Mouse (Mus musculus) large intestine, adult 2 months (tissue): ENCODE data around the gene Raf1. TPM values are rescaled to one million over a fixed set of nuclear protein-coding genes. Genes with fewer than 3 reads are reported as not detected.
"Not testable (repeated sequence)": the region's sequence is repeated elsewhere in the genome, so short reads cannot be mapped to it uniquely, and the experiment has no call there.

ENCODE experiments used
- DNase-seq: peaks from one replicate; pipeline ENCODE4 v3.0.0-alpha.2; 2012; ENCODE audit warnings: low read depth, low spot score
- WGBS: fragments of 180-500 bp; shearing (Covaris S2); methylation state at CpG from one replicate; pipeline ENCODE4 v1.1.7; 2018; 5-methylcytosine and 5-hydroxymethylcytosine counted together
- polyA plus RNA-seq: library from polyadenylated mRNA; depleted of rRNA; stranded (reverse); fragments of >200 nt; gene quantifications from 2 replicates; pipeline ENCODE4 v1.2.3, GENCODE M21; 2012

Raf1 gene
- polyA plus RNA-seq, 1 experiment = 99.1 TPM

- WGBS = 78% methylated on average over 11 of the region's 11 CpGs
- DNase-seq = no peak
These were observed 8.6 kb upstream of the Raf1 start for GRCm38 (mm10) chr6:115684851-115685646.

DNA sequence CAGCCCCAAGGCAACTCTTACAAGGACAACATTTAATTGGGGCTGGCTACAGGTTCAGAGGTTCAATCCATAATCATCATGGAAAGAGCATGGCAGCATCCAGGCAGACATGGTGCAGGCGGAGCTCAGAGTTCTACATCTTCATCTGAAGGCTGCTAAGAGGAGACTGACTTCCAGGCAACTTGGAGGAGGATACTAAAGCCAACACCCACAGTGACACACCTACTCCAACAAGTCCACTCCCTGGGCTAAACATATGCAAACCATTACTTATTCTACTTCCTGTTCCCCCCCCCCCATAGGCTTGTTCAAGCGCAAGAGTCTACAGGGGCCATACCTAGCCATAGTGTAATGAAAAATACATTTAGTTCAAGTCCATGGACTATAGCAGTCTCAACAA is 7.8 kb upstream of the Raf1 start:
- 87% methylated on average over 2 of the region's 2 CpGs for WGBS
- no peak for DNase-seq

DNA sequence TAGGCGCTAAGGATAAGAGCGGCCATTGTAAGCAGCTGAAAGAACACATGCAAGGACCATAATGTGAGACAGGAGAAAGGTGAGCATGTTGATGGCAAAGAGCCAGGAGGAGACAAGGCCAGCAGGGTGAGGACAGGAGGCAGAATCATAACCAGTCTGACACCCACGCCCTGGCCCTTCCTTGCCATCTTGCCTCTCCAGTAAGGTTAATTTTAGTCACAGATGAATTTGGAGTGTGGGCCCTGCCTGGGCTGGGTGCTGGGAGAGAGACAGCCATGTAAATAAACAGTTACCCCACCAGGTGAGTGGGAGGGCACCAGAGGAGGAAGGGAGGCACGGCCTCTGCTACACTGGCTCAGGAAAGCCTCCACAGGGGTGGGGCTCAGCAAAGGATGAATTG is 4.6 kb upstream of the Raf1 start:
- WGBS = 56% methylated on average over 4 of the region's 4 CpGs
- no peak for DNase-seq

DNA sequence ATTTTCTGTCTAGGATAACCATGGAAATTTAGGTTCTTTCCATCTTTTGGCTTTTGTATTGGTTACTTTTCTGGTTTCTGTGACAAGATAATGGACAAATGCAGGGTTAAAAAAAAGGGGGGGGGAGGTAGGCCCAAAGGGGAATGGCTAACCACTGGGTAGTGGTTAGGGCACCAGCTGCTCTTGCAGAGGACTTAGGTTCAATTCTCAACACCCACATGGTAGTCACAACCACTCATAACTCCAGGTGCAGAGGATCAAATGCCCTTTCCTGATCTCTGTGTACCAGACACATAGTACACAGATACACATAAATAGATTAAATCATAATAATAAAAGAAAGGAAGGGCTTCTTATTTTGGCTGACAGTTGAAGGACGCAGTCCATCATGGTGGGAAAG is 1.6 kb upstream of the Raf1 start:
- WGBS = 100% methylated on average over 1 of the region's 1 CpGs
- no peak for DNase-seq

GRCm38 (mm10) chr6:115677441-115677840 is 1.0 kb upstream of the Raf1 start:
- no peak for DNase-seq
- WGBS = 89% methylated on average over 7 of the region's 7 CpGs

GRCm38 (mm10) chr6:115675508-115676336 is 713 bp downstream of the Raf1 start:
- WGBS = under 1% methylated on average over 53 of the region's 53 CpGs
- DNase-seq = no peak

GRCm38 (mm10) chr6:115675166-115675507 is 1.3 kb downstream of the Raf1 start:
- no peak for DNase-seq
- WGBS = 1% methylated on average over 13 of the region's 13 CpGs

- no peak for DNase-seq
- WGBS = 16% methylated on average over 2 of the region's 2 CpGs
These were observed 2.1 kb downstream of the Raf1 start for GRCm38 (mm10) chr6:115674316-115674715.

- no peak for DNase-seq
- WGBS = 98% methylated on average over 1 of the region's 1 CpGs
These were observed 3.7 kb downstream of the Raf1 start for GRCm38 (mm10) chr6:115672700-115673099.

DNA sequence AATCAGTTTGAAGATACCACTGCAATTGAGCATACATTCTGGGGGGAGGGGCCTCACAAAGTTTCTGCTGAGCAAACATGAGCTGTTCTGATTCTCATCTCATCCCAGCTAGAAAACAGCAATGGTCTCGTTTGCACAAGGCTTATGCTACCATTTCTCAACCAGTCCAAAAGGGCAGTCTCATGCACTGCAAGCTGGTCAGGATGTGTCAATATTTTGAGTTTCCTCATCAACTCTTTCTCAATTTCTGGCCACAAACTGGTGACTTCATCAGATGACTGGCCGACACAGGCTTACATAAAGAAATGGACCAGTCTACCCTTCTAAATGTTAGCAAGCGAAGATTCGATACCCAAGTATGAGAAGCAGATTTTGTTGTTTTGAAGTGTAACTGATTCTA is 9.8 kb downstream of the Raf1 start:
- 40% methylated on average over 4 of the region's 4 CpGs for WGBS

GRCm38 (mm10) chr6:115664268-115664667 is 12.2 kb downstream of the Raf1 start:
- DNase-seq = no peak
- 76% methylated on average over 3 of the region's 3 CpGs for WGBS

More for the DNA sequence above, 9.8 kb downstream of the Raf1 start:
- DNase-seq = no peak

DNA sequence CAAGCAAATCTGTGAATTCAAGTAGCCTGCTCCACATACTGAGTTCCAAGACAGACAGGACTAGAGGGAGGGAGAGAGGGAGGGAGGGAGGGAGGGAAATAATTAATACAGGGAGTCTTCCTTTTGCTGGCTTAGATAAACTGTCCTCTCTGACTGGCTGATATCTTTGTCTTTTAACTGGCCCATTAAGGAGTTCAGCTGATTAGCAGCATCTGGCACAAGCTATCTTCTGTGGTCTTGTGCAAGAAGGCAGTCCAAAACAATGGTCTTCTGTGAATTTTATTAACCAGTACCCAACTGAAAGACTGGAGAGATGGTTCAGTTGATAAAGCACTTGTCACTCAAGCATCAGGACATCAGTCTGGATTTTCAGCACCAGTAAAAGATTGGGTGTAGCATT is 17.6 kb downstream of the Raf1 start:
- DNase-seq = no peak

DNA sequence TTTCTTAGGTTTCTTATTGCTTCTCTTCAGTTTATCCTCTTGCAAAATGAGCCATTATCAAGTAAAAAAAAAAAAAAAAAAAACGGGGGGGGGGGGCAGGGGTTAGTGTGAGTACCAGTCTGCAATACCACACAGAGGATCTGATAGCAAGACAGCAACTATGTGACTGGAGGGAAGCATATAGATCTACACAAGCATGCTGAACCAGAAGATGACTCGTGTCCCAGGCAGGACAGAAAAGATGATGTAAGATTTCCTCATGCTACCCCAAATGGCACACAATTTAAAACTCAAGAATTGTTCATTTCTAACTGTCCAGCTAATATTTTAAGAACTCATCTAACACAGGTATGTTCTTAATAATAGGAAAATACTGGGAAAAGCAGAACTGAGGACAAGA is 22.5 kb downstream of the Raf1 start:
- WGBS = 34% methylated on average over 2 of the region's 2 CpGs
- DNase-seq = no peak

GRCm38 (mm10) chr6:115651719-115652118 is 24.7 kb downstream of the Raf1 start:
- DNase-seq = no peak

- WGBS = 23% methylated on average over 5 of the region's 5 CpGs
- no peak for DNase-seq
These were observed 25.7 kb downstream of the Raf1 start for GRCm38 (mm10) chr6:115650476-115651427.

DNA sequence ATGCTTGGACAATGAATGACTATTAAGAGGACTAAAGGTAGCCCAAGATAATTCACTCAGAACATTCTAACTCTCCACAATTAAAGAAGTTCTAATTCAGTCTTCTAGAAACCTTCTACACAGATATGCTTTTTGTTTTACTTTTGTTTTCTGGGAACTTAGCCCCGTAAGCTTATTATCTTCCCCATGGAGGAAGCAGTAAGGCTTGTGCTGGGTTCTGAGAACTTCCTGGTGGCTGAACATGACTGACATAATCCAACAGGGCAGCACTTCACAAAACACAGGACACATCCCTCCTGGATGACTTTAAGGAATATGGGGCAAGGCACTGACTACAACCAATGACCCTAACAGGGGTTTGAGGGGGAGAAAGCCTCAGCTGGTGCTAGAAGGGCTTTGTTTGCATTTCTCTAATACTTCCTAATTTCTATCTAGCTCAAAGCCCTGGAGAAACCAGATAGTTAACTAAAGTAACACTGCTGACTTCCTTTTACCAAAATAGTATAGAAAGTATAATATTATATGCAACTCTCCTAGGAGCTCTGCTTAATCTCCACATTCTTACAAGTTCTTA is 26.6 kb downstream of the Raf1 start:
- WGBS = 9% methylated on average over 1 of the region's 1 CpGs
- no peak for DNase-seq

DNA sequence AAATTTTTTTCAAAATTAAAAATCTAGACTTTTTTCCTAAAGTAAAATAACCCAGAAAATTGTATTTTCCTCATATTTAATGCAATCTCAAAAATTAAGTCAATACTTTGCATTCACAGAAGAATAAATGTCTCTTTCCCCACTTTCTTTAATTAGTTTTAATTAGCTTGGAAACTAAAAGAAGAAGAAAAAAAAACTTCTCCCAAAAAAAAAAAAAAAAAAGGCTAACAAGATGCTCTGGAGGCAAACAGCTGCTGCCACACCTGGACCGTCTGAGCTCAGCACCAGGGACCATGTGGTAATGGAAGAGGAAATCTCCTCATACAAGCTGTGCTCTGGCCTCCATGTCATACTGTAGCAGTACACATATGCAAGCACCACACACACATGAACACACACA is 33.1 kb downstream of the Raf1 start:
- 61% methylated on average over 1 of the region's 1 CpGs for WGBS
- no peak for DNase-seq

DNA sequence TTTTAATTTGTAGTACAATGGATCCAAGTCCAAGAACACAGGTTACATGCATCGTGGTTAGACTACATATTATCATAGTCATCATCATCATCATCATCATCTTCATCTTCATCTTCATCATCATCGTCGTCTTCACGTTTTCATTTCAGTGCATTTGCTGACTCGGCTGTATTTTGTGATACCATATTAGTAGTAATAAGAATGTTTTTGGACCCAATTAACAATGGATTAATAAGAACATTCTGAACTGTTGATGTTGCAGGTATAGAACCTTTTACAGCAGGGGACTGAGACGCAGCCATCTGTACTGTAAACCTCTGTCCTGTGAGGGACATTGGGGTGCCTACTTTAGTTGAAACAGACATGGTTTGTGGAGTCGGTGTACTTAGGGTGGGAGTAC is 38.2 kb downstream of the Raf1 start:
- not testable (repeated sequence) for DNase-seq
- 95% methylated on average over 7 of the region's 7 CpGs for WGBS

DNA sequence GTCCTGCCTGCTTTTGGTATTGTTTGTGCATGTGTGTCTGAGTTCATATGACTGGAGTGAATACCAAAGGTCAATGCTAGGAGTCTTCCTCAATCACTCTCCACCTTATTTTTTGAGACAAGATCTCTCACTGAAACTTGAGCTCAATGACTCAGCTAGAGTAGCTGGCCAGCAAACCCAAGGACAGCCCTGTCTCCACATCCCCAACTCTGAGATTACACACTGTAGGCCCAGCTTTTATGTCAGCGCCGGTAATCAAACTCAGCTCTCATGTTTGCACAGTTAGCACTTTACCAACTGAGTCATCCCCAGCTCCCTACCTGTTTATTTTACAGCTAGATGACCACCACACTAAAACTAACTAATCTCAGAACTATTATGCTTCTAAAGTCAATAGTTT is 42.4 kb downstream of the Raf1 start:
- DNase-seq = no peak
- WGBS = 38% methylated on average over 2 of the region's 2 CpGs
